Mouse (Mus musculus) left cerebral cortex, adult 11 months (tissue): ENCODE data around the gene Nrxn3.

Source experiments
- DNase-seq: peaks from one replicate; pipeline ENCODE4 v3.0.0; 2022; ENCODE audit warnings: low spot score

Nrxn3 gene

GRCm38 (mm10) chr12:89817072-89817773 is 1094.5 kb downstream of the Nrxn3 start:
- DNase-seq, result no peak

GRCm38 (mm10) chr12:89818200-89818599 is 1095.5 kb downstream of the Nrxn3 start:
- DNase-seq, result no peak

DNA sequence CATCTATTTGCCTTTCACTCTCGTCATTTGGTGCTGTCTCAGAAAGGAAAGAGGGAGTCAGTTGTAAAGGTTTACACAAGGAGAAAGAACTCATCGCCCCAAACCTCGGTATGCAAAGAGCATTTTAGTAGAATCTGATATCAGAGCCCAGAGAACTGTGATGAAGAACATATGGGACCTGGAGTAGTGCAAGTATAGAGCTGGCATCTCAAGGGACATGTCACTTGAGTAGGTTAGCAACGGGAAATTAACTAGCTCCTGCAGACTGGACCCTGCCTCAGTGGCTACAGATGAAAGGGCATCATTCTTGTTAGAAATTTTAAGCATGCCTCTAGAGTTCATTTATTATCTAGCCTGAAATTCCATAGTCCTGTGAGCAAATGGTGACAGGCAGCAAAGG is 1099.5 kb downstream of the Nrxn3 start:
- no peak for DNase-seq

- no peak for DNase-seq
These were observed 1107.3 kb downstream of the Nrxn3 start for GRCm38 (mm10) chr12:89829927-89830326.

- no peak for DNase-seq
These were observed 1107.7 kb downstream of the Nrxn3 start for GRCm38 (mm10) chr12:89830350-89830749.

DNA sequence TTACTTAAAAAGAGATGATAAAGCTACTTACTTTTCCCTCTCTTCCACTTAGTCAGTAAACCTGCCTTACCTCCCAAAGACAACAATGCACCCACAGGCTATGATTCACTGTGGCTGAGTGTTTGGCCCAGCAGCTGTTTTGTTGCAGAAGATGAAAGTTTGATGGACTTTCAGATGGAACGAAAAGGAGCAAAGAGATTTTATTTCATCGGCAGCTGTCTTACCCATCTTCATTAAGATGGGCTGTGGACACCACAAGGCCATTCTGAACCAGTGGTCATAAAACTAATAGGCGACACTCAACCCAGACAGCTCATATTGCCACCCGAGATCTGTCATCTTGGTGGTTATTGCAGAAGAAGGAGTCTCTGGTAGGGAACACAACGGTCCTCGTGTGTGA is 1108.6 kb downstream of the Nrxn3 start:
- no peak for DNase-seq

DNA sequence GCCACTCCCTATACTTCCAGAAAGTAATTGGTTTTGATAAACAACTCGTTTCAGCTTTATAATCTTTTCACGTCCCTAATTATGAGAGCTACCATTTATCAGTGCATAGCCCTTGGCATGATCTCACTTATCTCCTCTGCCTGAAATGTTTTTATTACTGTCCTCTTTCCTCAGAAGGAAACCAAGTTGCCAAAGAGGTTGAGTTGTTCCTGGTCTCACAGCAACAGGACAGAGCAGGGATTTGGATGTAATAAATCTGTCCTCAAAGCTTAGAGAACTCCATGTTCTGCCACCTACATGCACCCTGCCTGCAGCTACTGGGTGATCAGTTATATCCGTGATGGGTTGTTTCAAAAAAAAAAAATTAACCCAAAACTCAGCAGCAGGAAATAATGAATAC is 1113.6 kb downstream of the Nrxn3 start:
- no peak for DNase-seq

GRCm38 (mm10) chr12:89842861-89843260 is 1120.2 kb downstream of the Nrxn3 start:
- no peak for DNase-seq

DNA sequence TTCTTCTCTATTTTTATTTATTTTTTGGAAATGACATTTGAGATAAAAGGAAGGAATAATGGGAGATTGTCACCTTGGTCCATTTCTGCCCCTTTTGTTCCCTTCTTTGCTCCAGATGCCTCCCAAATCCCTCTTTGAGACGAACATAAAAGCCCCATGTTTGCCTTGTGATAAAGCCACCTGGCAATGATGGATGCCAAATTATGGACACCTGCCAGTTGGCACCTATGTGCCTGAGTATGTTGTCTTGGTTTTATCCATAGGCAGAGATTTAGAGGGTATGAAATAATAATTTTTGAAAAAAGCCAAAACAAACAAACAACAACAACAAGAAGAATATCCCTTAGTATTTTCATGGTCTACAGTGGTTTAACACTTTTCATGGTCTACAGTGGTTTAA is 1125.4 kb downstream of the Nrxn3 start:
- no peak for DNase-seq

GRCm38 (mm10) chr12:89854355-89854754 is 1131.7 kb downstream of the Nrxn3 start:
- no peak for DNase-seq

DNA sequence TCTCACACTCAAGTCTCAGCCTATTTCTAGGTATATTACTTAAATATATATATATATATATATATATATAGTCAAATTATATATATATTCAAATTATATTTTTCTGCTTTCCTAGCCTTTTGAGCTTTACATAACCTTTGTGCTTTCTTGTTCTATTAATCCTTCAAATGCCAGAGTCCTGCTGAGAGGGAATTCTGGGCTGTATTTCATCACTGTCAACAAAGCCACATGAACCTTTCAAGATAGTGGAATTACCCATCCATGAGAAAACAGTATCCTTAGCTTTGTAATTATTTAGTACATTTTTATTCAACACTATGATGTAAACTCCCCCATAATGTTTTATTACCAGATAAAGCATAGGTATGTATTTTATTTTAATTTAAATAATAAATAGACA is 1144.4 kb downstream of the Nrxn3 start:
- no peak for DNase-seq

DNA sequence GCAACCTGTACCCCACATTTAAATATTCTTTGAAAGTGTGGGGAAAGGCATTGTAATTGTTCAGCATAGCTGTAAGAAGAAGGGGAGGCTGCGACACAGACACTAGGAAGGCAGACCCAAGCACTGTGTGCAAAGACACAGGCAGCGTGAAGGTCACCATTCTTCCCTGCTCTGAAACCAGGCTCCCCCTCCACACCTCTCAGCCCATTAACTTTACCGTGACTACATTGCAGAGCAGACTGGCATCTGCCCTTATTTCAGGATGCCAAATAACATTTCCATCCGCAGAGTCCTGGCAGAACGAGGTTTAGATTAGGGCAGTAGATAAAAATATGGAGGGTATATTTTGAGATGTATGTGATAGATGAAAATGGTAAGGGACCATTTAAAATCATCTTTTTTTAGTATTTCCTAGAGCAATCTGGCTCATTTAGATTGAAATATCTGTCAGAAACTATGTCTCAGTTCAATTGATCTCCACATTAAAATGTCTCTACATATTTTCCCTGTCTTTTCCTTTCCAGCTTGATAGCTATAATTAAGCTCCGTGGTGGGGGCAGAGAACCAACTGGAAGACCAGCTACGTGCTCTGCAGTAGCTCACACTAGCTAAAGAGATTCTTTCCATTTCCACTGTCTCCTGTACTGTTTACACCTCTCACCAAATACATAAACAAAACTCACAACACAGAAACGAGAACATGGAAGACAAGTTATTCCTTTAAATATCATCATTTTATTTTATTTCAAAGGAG is 1160.1 kb downstream of the Nrxn3 start:
- DNase-seq, result no peak

DNA sequence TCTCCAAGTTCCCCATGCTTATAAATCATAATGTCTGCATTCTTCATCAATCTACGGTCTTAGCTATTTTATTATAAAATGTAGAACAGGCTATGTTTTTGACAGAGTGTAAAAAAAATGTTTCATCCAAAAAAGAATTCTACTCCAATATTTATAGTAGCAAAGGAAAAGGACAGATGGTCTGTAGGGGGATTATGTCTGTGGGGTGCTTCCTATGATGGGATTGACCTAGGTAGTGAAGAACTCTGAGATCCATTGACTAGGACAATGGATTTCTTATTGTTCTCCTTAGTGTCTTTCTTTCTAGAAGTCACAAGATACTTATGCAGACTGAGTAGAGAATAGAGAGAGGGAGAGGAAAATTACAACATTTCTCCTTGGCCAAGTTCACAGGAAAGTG is 1161.9 kb downstream of the Nrxn3 start:
- no peak for DNase-seq

DNA sequence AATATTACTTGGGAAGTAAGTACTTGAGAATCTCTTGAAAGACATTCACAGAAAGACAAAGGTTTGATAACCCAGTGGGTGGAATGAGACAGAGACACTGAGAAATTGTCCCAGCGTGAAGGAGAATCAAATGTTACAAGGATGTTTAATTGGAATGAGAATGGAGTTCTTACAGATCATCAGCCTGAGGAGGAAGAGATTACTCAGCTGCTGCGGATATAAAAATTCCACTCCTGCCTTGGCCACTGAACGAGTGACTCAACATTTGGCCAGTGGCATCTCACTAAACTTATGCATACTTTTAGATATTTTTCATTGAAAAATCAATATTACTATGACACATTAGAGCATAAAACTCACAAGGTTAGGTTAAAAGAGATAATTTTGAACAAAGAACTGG is 1166.0 kb downstream of the Nrxn3 start:
- DNase-seq, result no peak

- no peak for DNase-seq
These were observed 1174.2 kb downstream of the Nrxn3 start for GRCm38 (mm10) chr12:89896901-89897300.

- no peak for DNase-seq
These were observed 1186.9 kb downstream of the Nrxn3 start for GRCm38 (mm10) chr12:89909578-89909977.

DNA sequence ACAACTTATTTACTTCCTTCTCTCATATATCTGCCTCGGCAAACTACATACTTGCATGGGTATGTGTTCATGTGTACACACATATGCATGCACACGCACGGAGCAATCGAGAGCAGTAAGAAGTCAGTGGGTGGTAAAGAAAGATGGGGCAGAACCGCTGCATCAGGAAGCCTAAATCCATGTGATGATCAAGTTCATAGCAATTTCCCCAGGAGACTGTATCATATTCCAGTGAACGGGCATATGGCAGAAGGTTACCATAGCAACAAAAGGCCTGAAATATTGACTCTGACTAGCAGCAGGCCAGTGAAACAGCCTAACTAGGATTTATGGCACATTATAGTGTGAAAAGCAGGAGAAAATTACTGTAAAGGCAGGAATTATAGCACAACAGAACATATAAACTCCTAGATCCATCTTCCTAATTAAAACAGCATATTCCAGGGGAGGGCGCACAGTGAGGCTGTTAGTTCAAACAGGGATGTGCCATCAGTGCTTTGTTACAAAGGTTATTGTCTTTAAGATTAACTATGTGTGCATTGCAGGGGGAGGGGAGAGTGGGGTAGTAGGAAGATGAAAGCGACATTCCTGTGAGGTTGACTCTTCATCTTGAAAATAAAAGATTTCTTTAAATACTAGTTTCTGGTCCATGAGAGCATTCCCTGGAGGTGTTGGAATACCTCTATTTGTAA is 1195.6 kb downstream of the Nrxn3 start:
- DNase-seq, result no peak

- no peak for DNase-seq
These were observed 1209.7 kb downstream of the Nrxn3 start for GRCm38 (mm10) chr12:89932338-89932737.

- no peak for DNase-seq
These were observed 1211.0 kb downstream of the Nrxn3 start for GRCm38 (mm10) chr12:89933630-89934029.

DNA sequence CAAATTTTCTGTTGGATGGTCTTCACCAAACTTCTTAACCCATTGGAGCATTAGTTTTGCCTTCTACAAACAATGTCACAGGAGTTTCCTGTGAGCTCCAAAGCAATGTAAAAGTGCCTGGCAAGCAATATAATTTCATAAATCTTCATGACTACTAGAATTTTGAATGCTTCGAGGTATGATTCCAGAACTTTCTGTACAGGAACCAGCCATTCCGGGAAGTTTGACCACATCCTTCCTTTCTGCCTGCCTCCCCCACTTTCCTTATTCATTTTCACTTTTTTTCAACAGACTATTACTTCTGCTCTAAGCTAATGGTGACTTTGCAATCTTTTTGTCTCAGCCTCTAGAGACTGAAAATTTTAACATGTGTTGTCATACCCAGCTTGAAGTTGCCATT is 1218.1 kb downstream of the Nrxn3 start:
- no peak for DNase-seq

DNA sequence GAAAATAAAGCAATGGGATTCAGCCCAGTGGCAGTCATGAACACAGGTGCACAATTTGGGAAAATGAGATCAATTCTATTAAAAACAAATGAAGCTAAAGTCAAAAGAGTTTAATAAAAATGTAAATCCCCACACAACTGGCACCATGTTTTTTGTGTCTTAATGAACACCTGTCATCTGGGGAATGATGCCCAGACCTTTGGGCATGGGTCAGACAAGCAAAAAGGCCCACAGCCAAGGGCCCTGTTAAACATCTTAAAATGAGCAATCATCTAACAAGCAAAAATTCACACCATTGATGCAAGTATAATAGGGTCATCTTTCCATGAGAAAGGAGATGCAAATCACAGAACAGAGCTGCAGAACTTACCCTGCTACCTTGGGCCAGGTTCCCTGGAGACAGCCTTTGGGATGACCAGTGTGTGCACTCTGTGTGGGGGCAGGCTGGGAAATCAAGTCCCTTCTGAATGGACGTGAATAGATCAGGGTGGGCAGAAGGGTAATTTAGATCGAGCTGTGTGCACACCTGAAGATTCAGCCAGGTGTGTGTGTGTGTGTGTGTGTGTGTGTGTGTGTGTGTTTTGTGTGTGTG is 1223.3 kb downstream of the Nrxn3 start:
- no peak for DNase-seq

DNA sequence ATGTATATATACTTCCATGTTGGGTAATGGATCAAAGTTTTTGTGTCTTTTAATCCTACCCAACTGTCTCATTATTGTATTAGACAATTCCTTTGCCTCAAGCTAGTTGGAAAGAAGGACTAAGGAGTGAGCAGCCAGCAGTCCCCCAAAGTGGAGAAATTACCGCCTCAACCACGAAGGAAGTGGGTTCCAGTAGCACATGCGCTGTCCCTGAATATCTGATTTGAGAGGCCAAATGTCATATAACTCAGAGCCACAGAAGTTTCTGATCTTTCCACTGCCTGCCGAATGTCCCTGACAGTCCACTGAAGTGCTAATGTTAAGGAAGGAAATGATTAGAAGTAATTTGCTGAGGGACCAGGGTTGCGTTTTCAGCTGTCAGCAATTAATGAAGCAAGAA is 1223.8 kb downstream of the Nrxn3 start:
- DNase-seq, result no peak

- DNase-seq, result no peak
These were observed 1230.6 kb downstream of the Nrxn3 start for GRCm38 (mm10) chr12:89953237-89953636.
